ENCODE assay signal across 8 mouse cellular contexts in genomic region chr16:30063984-30064453, GRCm38 (mm10). TPM values are rescaled to one million over a fixed set of nuclear protein-coding genes. Genes with fewer than 3 reads are reported as not detected.
DNase-seq lines count a peak whose midpoint lies in the region; ATAC-seq lines count a peak whose summit lies in the region.

Gene Hes1, plus strand, starts transcription at chr16:30064384.

- intact Hi-C loops in left cerebral cortex, postnatal 14 days (cut with DNase I): loop anchor here (2.0 to 10.0 kb wide), 2 partner anchors 55 to 409 kb away; no protein-coding TSS in a partner anchor

- peak; percentile 59 for ATAC-seq in inflammation-experienced regulatory T-cells, adult 6 months

- peak; percentile 96 for DNase-seq in adrenal gland, adult (ENCODE audit: inconsistent age in 2 of 2, low spot score in 1 of 2)
- peak; percentile 95 for DNase-seq in embryo, embryonic 10 days (ENCODE audit: low spot score)
- peak; percentile 95 for DNase-seq in gastrocnemius, postnatal 25 days
- DNase-seq in left cerebral cortex, postnatal 14 days (ENCODE audit: low spot score in 2 of 2): peak; percentile 80 to 86
- DNase-seq in mesoderm, embryonic 11.5 days (ENCODE audit: low read depth, low spot score): peak; percentile 96
- peak; percentile 94 for DNase-seq in skeletal muscle tissue, adult 2 months (ENCODE audit: low read depth, low spot score)
- no peak for DNase-seq in c-Kit-positive CD71-positive TER-119-positive erythroid progenitor cells, embryonic 14.5 days (ENCODE audit: low spot score)

RNA-seq across cellular contexts. Expression of gene Hes1, which starts in this region (rescaled TPM):
- total RNA-seq in gastrocnemius, postnatal 25 days (2021): 10 to 100 TPM in 1 of 2 experiments, 1 to 10 TPM in 1; 9.2 to 12.5 TPM
- polyA plus RNA-seq in inflammation-experienced regulatory T-cells, adult 6 months (2017; shearing (Covaris generic)): under 1 TPM in 1 of 3 experiments, not detected in 2; 0.40 TPM
- total RNA-seq in left cerebral cortex, postnatal 14 days (2021): 10 to 100 TPM; 13.5 to 18.3 TPM

Comparison
In these comparisons a context has a peak if more than half of its experiments do, and no peak if none do; other contexts are left out.
1. Peak in ATAC-seq in inflammation-experienced regulatory T-cells, adult 6 months; RNA of the gene not detected or under 1 TPM.